ENCODE assay signal across 12 mouse cellular contexts in the genomic region with DNA sequence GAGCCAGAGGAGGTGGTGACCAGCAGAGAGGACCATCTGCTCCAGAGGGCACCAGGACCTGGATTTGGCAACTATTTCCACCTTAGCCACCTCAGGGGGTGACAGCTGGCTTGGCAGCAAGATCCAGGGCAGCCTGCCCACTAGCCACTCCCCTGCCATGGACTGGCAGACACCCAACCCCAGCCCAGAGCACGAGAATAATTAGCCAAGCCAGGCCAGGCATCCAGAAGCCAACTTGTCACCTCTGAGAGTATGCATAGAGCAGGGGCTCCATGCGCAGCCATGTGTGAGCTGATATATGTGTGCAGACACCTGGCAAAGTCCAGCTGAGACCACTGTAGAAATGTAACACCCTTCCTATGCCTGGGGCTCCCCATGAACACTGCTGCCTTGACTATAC. TPM values are rescaled to one million over a fixed set of nuclear protein-coding genes. Genes with fewer than 3 reads are reported as not detected.
DNase-seq lines count a peak whose midpoint lies in the region; ATAC-seq lines count a peak whose summit lies in the region.
"Had no signal": no experiment of that assay in that cellular context is flagged by ENCODE, and none has a peak within 500 bp of the region (broad histone marks: within the 10 kb centered on the region; RNA-seq: fewer than 3 reads in every experiment).

No protein-coding gene starts in this region.

- no peak overlapping the region for H3K9ac ChIP-seq in forebrain, embryonic 13.5 days
- H3K9ac ChIP-seq in forebrain, embryonic 12.5 days = no peak overlapping the region
- H3K9ac ChIP-seq: liver, embryonic 14.5 days had no signal

- H3K4me3 ChIP-seq in forebrain, embryonic 13.5 days = no peak overlapping the region
- no peak overlapping the region for H3K4me3 ChIP-seq in forebrain, embryonic 12.5 days (replicated peaks)

- H3K27me3 ChIP-seq in forebrain, embryonic 13.5 days = no peaks in the 10 kb centered on the region
- no peaks in the 10 kb centered on the region for H3K27me3 ChIP-seq in forebrain, embryonic 12.5 days

- WGBS in forebrain, embryonic 13.5 days = 65% methylated on average over 2 of the region's 2 CpGs
- WGBS in forebrain, embryonic 12.5 days = 67% methylated on average over 2 of the region's 2 CpGs

- no peak overlapping the region for H3K27ac ChIP-seq in forebrain, embryonic 13.5 days
- H3K27ac ChIP-seq in forebrain, embryonic 12.5 days = no peak overlapping the region
- H3K27ac ChIP-seq: liver, embryonic 14.5 days had no signal

- ATAC-seq in forebrain, embryonic 13.5 days = peak; percentile 72
- no peak for ATAC-seq in forebrain, embryonic 12.5 days (ENCODE audit: low FRiP score)
- ATAC-seq in granulocyte monocyte progenitor cell, adult 5-6 weeks (replicated peaks; ENCODE audit: poor library complexity, severe bottlenecking) = no peak
- ATAC-seq in erythroblast, adult 5-6 weeks (replicated peaks; ENCODE audit: low FRiP score, poor library complexity, severe bottlenecking) = no peak

- no peaks in the 10 kb centered on the region for H3K36me3 ChIP-seq in forebrain, embryonic 13.5 days (ENCODE audit: poor library complexity, severe bottlenecking)
- H3K36me3 ChIP-seq in forebrain, embryonic 12.5 days (replicated peaks) = no peaks in the 10 kb centered on the region

- H3K4me2 ChIP-seq in forebrain, embryonic 13.5 days = no peak overlapping the region
- no peak overlapping the region for H3K4me2 ChIP-seq in forebrain, embryonic 12.5 days

- H3K9me3 ChIP-seq in forebrain, embryonic 13.5 days (replicated peaks) = no peaks in the 10 kb centered on the region
- no peaks in the 10 kb centered on the region for H3K9me3 ChIP-seq in forebrain, embryonic 12.5 days

- DNase-seq in 3134 (ENCODE audit: extremely low read depth, insufficient read length, low spot score) = peak; percentile 32
- peak; percentile 90 to 93 for DNase-seq in cerebellum, postnatal 14 days
- peak; percentile 68 to 80 for DNase-seq in kidney, adult 8-10 months
- DNase-seq in yolk sac, embryonic 10.5 days (ENCODE audit: low spot score) = no peak

- peaks cover 8% of the 10 kb centered on the region; the same call in 1 of the 2 replicates for H3K4me1 ChIP-seq in forebrain, embryonic 13.5 days
- H3K4me1 ChIP-seq in forebrain, embryonic 12.5 days = peaks cover 3% of the 10 kb centered on the region; the same call in 1 of the 2 replicates

RNA-seq across cellular contexts. Expression of a gene that starts 7.9 kb away (rescaled TPM):
- not detected in 2 replicates for polyA plus RNA-seq in forebrain, embryonic 13.5 days (2015; fragmentation: Nextera tagmentation; extraction: Ambion mirVana)
- polyA plus RNA-seq in forebrain, embryonic 12.5 days (2016; fragmentation: Nextera tagmentation; extraction: Ambion mirVana) = 0.19 and 0.27 TPM in 2 replicates
- not detected in 2 replicates for total RNA-seq in granulocyte monocyte progenitor cell, adult 5-6 weeks (2014; fragmentation: Nextera tagmentation)
- total RNA-seq in granulocyte monocyte progenitor cell, adult 5-6 weeks (2017) = not detected in 2 replicates
- total RNA-seq in erythroblast, adult 5-6 weeks (2015; ENCODE audit: low replicate concordance) = not detected in 2 replicates
- not detected in 2 replicates for total RNA-seq in erythroblast, adult 5-6 weeks (2017; ENCODE audit: low replicate concordance)
- total RNA-seq: monocyte, adult 5-6 weeks had no signal
- polyA plus RNA-seq: embryonic facial prominence, embryonic 14.5 days; intestine, embryonic 14.5 days; liver, embryonic 14.5 days had no signal

RNA-seq across cellular contexts. Expression of a gene that starts 29.1 kb away (rescaled TPM):
- polyA plus RNA-seq in forebrain, embryonic 13.5 days (2015; fragmentation: Nextera tagmentation; extraction: Ambion mirVana) = 9.6 and 11.2 TPM in 2 replicates
- 5.7 and 8.3 TPM in 2 replicates for polyA plus RNA-seq in forebrain, embryonic 12.5 days (2016; fragmentation: Nextera tagmentation; extraction: Ambion mirVana)
- not detected in 2 replicates for total RNA-seq in granulocyte monocyte progenitor cell, adult 5-6 weeks (2014; fragmentation: Nextera tagmentation)
- total RNA-seq in granulocyte monocyte progenitor cell, adult 5-6 weeks (2017) = not detected in 2 replicates
- total RNA-seq in erythroblast, adult 5-6 weeks (2015; ENCODE audit: low replicate concordance) = not detected in 2 replicates
- not detected in 2 replicates for total RNA-seq in erythroblast, adult 5-6 weeks (2017; ENCODE audit: low replicate concordance)
- total RNA-seq: monocyte, adult 5-6 weeks had no signal

RNA-seq across cellular contexts. Expression of a gene that starts 47.9 kb away (rescaled TPM):
- 2.3 and 2.9 TPM in 2 replicates for polyA plus RNA-seq in forebrain, embryonic 13.5 days (2015; fragmentation: Nextera tagmentation; extraction: Ambion mirVana)
- polyA plus RNA-seq in forebrain, embryonic 12.5 days (2016; fragmentation: Nextera tagmentation; extraction: Ambion mirVana) = 8.3 and 8.7 TPM in 2 replicates
- not detected in 2 replicates for total RNA-seq in granulocyte monocyte progenitor cell, adult 5-6 weeks (2014; fragmentation: Nextera tagmentation)
- not detected in 2 replicates for total RNA-seq in granulocyte monocyte progenitor cell, adult 5-6 weeks (2017)
- total RNA-seq in erythroblast, adult 5-6 weeks (2015; ENCODE audit: low replicate concordance) = not detected in 2 replicates
- total RNA-seq in erythroblast, adult 5-6 weeks (2017; ENCODE audit: low replicate concordance) = not detected in 2 replicates
- total RNA-seq: monocyte, adult 5-6 weeks had no signal
- polyA plus RNA-seq: intestine, embryonic 14.5 days; liver, embryonic 14.5 days had no signal
